Mouse (Mus musculus) heart, postnatal 0 days (tissue): ENCODE results near the gene Mus81.
A peak's percentile ranks its signal among the peaks of the same experiment; 100 is the strongest.

Experiments
- CTCF ChIP-seq: IDR thresholded peaks from 2 replicates; pipeline ENCODE4 v1.5.1; 2016; ENCODE audit warnings: antibody characterized with exemption, control low read depth, low read depth
- EP300 ChIP-seq: IDR thresholded peaks from 2 replicates; pipeline ENCODE4 v1.6.1; 2016; ENCODE audit warnings: antibody characterized with exemption, low read depth

- TF ChIP-seq EP300: peak; percentile 66; the same call in 1 of the 2 replicates
- no peak for TF ChIP-seq CTCF
Observed at GRCm38 (mm10) chr19:5460465-5460911, 27.7 kb downstream of the Mus81 start, which contains the start of gene Fibp.
